Mouse (Mus musculus): ENCODE data around the gene Shbg. TPM values are rescaled to one million over a fixed set of nuclear protein-coding genes. Genes with fewer than 3 reads are reported as not detected.

Gene Shbg
- total RNA-seq, 2 experiments from 2014 or later, result not detected

- peak; percentile 89 for DNase-seq
- peak within 1 kb of the TSS; percentile 93 for H3K27ac ChIP-seq
- intact Hi-C loops (cut with DNase I), result no loop called here
These were observed 11.8 kb downstream of the Shbg start, which contains the start of gene Atp1b2 for GRCm38 (mm10) chr11:69605726-69606490. Atp1b2 (minus strand) TSS chr11:69605942.

GRCm38 (mm10) chr11:69604795-69605664 is 12.7 kb downstream of the Shbg start:
- TF ChIP-seq CTCF (IDR thresholded peaks at IDR 0.05), result no peak
- intact Hi-C loops (cut with DNase I), result no loop called here
- Histone ChIP-seq H3K4me3 (peak overlapping the region; percentile 87), H3K27ac (peak overlapping the region; percentile 93)
- peak; percentile 61 for DNase-seq

More at GRCm38 (mm10) chr11:69605726-69606490, 11.8 kb downstream of the Shbg start, which contains the start of gene Atp1b2:
- no peak for TF ChIP-seq CTCF (IDR thresholded peaks at IDR 0.05)
- H3K4me3 ChIP-seq, result peak within 1 kb of the TSS; percentile 87

- peak overlapping the region; percentile 87 for H3K4me3 ChIP-seq
- no peak for TF ChIP-seq CTCF (IDR thresholded peaks at IDR 0.05)
- DNase-seq, result no peak
- peak overlapping the region; percentile 93 for H3K27ac ChIP-seq
- intact Hi-C loops (cut with DNase I), result no loop called here
These were observed 13.4 kb downstream of the Shbg start for GRCm38 (mm10) chr11:69604347-69604746.

- Histone ChIP-seq H3K27ac (peak overlapping the region; percentile 93), H3K4me3 (peak overlapping the region; percentile 87)
- no peak for TF ChIP-seq CTCF (IDR thresholded peaks at IDR 0.05)
- DNase-seq, result peak; percentile 43
- intact Hi-C loops (cut with DNase I), result no loop called here
These were observed 14.2 kb downstream of the Shbg start for GRCm38 (mm10) chr11:69603516-69603915.

GRCm38 (mm10) chr11:69601768-69602167 is 15.9 kb downstream of the Shbg start:
- H3K27ac ChIP-seq, result peak overlapping the region; percentile 93
- no peak for DNase-seq
- TF ChIP-seq CTCF (IDR thresholded peaks at IDR 0.05), result no peak

GRCm38 (mm10) chr11:69600098-69600497 is 17.6 kb downstream of the Shbg start:
- TF ChIP-seq CTCF (IDR thresholded peaks at IDR 0.05), result no peak
- intact Hi-C loops (cut with DNase I), result no loop called here
- H3K4me3 ChIP-seq, result peak overlapping the region; percentile 87
- peak; percentile 88 for DNase-seq
- peak overlapping the region; percentile 93 for H3K27ac ChIP-seq

More at GRCm38 (mm10) chr11:69601768-69602167, 15.9 kb downstream of the Shbg start:
- intact Hi-C loops (cut with DNase I), result no loop called here
- H3K4me3 ChIP-seq, result peak overlapping the region; percentile 87

GRCm38 (mm10) chr11:69599436-69599835 is 18.3 kb downstream of the Shbg start:
- no peak for TF ChIP-seq CTCF (IDR thresholded peaks at IDR 0.05)
- peak overlapping the region; percentile 93 for H3K27ac ChIP-seq
- no peak for DNase-seq
- H3K4me3 ChIP-seq, result peak overlapping the region; percentile 87
- intact Hi-C loops (cut with DNase I), result no loop called here

GRCm38 (mm10) chr11:69594853-69595252 is 22.9 kb downstream of the Shbg start:
- DNase-seq, result no peak
- Histone ChIP-seq H3K27ac (no peak overlapping the region), H3K4me3 (no peak overlapping the region)
- TF ChIP-seq CTCF (IDR thresholded peaks at IDR 0.05), result no peak
- intact Hi-C loops (cut with DNase I), result no loop called here

GRCm38 (mm10) chr11:69592799-69593198 is 24.9 kb downstream of the Shbg start:
- no peak for TF ChIP-seq CTCF (IDR thresholded peaks at IDR 0.05)
- H3K4me3 ChIP-seq, result no peak overlapping the region; the same call in 1 of the 2 replicates
- H3K27ac ChIP-seq, result peak overlapping the region; percentile 94
- no peak for DNase-seq
- intact Hi-C loops (cut with DNase I), result no loop called here

- intact Hi-C loops (cut with DNase I), result no loop called here
- TF ChIP-seq CTCF (IDR thresholded peaks at IDR 0.05), result no peak
- Histone ChIP-seq H3K27ac (peak overlapping the region; percentile 94), H3K4me3 (peak overlapping the region; percentile 29)
- DNase-seq, result peak; percentile 83
These were observed 25.6 kb downstream of the Shbg start for GRCm38 (mm10) chr11:69591899-69592637.

- no peak for TF ChIP-seq CTCF (IDR thresholded peaks at IDR 0.05)
- Histone ChIP-seq H3K4me3 (peak overlapping the region; percentile 7), H3K27ac (peak overlapping the region; percentile 94)
- intact Hi-C loops (cut with DNase I), result no loop called here
- DNase-seq, result peak; percentile 78
These were observed 26.3 kb downstream of the Shbg start for GRCm38 (mm10) chr11:69591424-69591823.

- H3K27ac ChIP-seq, result peak overlapping the region; percentile 94
- no peak overlapping the region for H3K4me3 ChIP-seq
- no peak for DNase-seq
- intact Hi-C loops (cut with DNase I), result no loop called here
- TF ChIP-seq CTCF (IDR thresholded peaks at IDR 0.05), result no peak
These were observed 27.1 kb downstream of the Shbg start for GRCm38 (mm10) chr11:69590622-69591021.
